Mouse (Mus musculus) R1 (cell line): Measurements from ENCODE around the gene Atp5j.

ENCODE experiments used
- DNase-seq: peaks from one replicate; pipeline ENCODE4 v3.0.0-alpha.2; 2018; ENCODE audit warnings: low read depth, low spot score

Atp5j gene

DNA sequence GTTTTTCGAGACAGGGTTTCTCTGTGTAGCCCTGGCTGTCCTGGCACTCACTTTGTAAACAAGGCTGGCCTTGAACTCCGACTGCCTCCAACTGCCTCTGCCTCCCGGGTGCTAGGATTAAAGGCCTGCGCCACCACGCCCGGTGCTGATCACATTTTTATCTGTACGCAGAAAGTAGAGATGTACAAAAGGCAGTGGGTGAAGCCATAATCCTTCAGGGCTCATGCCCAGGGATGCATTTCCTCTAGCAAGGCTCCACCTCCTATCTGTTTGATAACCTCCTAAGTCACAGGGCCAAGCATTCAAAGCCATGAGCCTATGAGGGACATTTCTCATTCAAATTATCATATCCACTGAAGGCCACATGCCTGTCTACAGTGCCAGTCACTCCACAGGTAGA lies 27.6 kb downstream of the Atp5j start:
- DNase-seq, result peak; percentile 51

DNA sequence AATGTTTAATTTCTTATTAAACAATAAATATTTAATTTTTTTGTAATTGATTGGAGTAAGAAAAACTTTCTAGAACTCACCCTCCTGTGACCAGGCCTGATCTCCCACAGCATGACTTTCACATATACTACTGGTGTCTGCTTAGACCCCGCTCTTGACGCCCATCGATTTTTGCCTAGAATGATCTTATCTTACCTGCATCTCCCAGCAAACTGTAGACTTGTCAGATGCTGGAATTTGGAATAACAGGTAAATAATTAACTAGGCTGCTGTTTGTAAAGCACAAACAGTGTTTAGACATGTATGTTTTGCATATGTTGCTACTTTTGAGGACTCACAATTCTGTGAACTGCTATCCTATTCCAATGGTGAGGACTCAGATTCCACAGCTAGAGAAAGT lies 29.2 kb downstream of the Atp5j start:
- DNase-seq, result no peak

DNA sequence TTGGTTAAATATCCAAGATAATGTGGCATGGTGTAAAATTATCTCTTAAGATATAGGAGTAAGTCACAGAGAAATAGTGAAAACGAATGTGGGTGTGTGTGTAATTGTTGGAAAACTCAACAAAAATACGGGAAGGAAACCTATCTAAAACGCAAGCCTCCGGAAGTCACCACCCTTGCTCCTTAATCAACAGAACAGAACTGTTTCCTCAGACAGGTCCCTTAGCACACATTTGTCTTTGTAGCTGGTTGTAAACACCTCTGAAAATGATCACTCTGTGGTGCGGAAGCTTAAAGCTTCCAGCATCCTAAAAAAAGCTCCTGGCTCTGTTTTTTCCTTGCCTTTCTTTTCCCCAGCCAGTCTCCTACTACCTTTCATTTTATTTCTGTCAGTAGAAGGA lies 30.6 kb downstream of the Atp5j start:
- DNase-seq, result no peak

DNA sequence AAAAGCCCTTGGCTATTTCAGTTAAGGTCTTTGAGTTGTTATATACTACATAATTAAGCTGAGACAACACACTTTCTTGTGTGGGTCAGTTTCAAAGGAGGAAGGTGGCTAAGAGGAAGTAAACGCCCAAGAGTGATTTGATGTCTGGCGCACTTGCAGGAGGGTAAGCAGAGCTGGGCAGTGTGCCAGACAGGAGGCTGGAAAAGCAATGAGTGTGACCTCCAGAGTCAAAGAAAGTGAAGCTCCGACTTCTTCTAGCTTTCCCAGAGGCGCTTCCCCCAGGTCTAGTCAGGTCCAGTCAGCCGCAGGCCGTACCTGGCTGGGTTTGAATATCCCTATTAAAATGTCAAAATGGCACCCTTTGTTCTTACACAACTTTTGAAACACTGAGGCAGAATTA lies 33.2 kb downstream of the Atp5j start:
- DNase-seq, result no peak

DNA sequence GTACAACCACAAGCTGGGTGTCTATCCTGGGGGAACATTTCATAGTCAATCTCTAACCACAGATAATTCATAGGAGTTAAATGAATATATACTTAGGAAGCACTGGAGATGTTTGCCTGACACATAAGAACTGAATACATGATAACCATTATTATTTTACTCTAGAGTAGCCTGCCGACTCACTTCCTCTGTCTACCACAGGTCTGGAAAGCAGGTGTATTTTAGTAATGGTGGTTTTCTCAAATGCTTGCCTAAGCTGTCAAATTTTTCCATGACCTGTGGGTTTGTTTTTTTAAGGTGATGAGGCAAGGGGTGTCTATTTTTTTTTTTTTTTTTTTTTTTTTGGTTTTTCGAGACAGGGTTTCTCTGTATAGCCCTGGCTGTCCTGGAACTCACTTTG lies 35.4 kb downstream of the Atp5j start:
- no peak for DNase-seq

DNA sequence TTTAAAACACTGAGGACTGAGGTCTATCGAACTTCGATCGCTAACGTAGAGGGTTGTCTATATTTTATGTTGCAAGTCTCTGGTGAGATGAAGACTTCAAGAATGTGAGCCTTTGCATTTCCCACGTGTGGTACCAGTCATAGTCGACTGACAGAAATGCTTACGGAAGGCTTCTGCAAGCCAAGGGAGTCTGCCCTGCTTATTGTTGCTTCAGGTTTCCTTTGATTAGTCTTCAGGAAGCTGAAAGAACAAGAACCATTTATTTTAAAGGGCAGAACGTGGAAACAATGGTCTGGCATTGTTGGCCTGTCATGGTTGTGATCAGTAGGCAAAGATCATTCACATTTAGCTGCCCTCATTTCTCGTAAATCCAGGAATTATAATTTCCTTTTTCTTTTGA lies 38.7 kb downstream of the Atp5j start:
- no peak for DNase-seq

DNA sequence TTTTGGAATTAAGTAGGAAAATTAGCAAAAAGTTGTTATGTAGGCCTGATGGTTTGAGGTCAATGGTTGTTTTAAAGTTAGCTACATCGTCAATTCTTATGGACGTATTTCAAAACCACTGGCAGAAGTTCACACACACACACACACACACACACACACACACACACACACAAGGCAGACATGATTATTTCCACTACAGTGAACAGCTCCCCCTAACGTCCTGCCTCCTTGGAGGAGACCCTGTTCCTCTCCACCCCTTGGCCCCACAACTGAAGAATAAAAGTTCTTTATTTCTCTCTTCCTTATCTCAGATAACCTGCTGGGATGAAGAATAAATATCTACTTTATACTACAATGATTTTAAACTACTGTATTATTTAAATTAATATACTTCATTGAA lies 40.1 kb downstream of the Atp5j start:
- DNase-seq, result no peak

DNA sequence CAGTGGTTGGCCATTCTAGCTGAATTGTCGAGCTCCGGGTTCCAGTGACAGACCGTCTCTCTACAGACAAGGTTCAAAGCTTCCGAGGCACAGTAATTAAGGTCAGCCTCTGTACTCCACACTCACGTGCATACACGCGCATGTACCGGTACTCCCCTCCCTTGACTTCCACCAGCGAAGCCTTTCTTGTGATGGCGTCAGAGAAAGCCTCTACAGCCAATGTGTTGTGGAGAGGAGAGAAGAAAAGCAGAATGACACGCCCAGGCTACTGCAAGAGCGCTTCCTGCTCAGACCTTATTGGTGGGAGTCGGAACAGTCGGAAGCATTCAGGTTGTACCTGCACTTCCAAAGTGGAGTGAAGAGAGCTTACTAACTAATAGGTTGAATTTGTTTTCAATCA lies 42.0 kb downstream of the Atp5j start:
- peak; percentile 92 for DNase-seq

DNA sequence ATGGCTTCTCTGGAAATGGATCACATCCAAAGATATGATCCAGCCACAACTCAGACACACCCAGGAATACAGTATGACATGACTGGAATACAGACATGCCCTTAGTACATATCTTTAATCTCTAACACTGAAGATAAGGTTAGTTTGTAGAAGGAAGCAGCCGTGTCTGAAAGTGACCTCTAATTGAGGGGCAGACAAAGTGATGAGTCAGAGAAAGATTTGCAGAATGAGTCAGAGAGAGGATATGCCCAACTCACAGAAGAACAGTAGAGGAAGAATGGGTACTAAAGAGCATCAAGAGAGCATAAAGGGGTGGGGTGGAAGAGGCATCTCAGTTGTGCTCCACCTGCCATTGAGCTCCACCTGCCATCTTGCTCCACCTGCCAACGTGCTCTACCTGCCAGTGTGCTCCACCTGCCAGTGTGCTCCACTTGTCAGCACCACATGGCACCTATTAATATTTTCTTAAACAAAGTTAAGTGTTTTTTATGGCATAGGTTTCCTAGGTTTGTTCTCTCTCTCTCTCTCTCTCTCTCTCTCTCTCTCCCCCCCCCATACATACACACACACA lies 44.7 kb downstream of the Atp5j start:
- DNase-seq, result no peak

DNA sequence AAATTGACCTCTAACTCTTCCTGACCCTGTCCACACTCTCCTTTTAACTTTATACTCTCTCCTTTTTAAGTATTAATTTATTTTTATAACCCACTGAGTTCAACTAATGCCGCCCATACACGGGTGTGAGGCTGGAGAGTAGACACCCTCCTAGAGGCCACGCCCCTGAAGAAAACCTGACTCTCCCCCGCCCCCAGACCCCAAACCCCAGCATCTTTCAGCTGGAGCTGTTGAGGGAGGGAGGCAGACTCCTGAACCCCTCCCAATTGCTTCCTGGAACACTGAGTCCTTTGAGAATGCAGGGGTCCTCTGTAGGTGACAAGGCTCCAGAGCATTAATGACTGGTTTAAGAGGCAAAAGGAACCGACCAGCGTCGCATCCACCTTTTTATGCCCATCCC lies 50.5 kb downstream of the Atp5j start:
- DNase-seq, result peak; percentile 55

DNA sequence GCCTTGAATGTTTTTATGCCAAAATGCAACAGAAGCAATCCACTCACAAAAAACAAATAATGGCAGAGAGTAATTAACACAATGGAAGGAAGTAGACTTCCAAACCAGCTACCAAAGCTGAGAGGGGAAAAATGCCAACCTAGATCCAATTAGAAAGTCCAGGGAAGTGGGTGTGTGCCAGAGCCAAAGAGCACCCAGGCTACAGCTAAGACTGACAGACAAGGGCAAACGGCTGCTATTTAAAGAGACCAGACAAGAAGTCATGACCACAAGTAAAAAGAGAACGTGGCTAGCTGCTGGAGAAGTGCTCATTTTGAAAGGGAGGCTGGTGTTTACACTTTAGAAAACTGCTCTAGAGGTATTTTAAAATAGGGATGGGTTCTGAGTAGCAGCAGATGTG lies 52.1 kb downstream of the Atp5j start:
- DNase-seq, result peak; percentile 27

DNA sequence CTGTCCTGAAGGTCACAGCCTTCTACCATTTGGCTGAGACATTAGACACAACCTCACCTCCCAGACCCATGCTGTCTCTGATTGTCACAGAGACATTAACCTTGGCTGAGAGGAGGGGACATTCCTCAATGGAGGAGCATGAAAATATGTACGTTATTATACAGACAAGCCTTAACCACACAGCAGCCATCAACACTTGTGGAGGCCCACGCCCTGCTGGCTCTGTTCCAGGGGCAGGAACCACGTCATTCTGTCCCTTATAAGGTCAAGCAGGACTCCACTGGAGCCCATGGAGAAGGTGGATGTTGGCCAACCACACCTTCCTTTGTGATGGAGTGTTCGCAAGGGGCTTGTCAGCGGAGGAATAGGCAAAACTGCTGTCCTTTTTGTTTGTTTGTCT lies 55.7 kb downstream of the Atp5j start:
- peak; percentile 94 for DNase-seq

DNA sequence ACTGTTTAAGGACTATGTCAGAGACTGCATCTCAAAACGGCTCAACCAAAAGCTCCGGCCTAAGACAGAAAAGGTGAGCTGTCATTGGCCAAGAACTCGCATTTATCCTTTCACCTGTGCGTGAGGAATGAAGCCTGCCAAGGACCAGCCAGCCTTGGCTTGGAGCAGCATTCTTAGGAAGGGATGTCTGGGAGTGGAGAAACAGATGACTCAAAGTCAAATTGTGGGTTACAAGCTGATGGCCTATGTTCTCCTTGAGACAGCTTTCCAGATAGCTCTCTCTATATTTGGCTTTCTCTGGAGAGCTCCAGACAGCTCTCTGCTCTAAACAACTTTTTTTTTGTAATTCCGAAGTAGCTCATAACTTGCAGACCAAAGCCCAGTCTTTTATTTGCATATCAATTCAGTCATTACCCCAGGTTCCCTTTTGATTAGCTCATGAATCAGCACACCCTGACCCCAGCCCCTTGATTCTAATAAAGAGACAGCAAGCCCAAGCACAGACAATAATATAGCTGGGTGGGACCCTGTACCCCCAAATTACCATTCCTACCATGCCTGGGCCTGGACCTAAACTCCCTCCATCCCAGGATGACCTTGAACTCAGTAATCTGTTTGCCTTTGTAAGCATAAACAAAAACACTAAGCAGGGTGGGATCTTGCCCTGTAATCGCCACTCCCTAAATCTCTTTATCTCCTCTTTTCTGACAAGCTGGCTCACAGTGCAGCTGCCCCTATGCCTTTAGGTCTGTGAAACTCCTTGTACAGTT lies 56.4 kb downstream of the Atp5j start:
- peak; percentile 98 for DNase-seq

DNA sequence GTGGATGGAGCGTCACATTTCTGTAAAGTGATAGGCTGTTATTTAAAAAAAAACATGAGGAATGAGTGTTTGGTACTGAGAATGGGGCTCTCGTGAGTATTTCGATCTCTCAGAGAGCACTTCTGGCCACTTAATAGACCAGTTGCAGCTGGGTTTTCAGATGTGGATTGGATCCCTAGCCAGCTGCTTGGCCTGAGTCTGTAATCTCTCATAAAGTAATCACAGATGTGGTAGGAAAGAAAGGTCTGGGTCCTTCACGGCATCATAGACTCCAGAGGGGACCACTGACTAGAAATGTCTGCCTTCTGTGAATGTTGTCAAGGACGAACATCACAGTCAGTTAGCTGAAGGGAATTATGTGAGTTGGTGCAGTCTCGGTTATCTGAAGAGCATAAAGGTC lies 57.0 kb downstream of the Atp5j start:
- no peak for DNase-seq
